Mouse (Mus musculus) splenic B cell, adult 2 months (primary cell): ENCODE measurements around the gene Rcan2.

ENCODE experiments used
- DNase-seq: peaks from one replicate; pipeline ENCODE4 v3.0.0-alpha.2; 2011; ENCODE audit warnings: low read depth, low spot score
- H3K27me3 ChIP-seq: 2 replicates; pipeline ENCODE4 v1.6.1; 2012; ENCODE audit warnings: mild to moderate bottlenecking, low read length, moderate library complexity, mixed read lengths; ENCODE audit not compliant: control insufficient read depth, poor library complexity, insufficient read depth, severe bottlenecking
- H3K36me3 ChIP-seq: 2 replicates; pipeline ENCODE4 v1.6.1; 2012; ENCODE audit warnings: mild to moderate bottlenecking, low read length, moderate library complexity, mixed read lengths; ENCODE audit not compliant: control insufficient read depth, poor library complexity, insufficient read depth, severe bottlenecking

The Rcan2 gene

DNA sequence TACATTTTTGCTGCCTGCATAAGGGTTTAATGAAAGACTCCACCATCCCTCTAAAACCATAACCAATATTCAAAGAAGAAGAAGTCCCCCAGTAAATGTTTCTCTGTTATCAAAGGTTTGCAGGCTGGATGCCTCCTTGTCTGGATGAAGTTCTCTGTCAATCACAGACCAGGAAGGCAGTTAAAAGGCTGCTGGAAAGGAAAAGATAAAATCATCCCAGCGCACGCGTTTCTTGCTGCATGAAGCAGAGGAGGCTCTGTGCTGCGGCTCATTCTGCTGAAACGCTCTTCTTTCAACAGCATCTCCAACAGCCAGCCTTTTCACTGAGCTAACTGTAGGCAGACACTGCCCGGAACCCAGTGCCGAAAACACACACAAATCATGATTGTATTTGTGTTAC is 196.4 kb downstream of the Rcan2 start:
- no peak for DNase-seq
- Histone ChIP-seq H3K27me3 (no peaks in the 10 kb centered on the region), H3K36me3 (no peaks in the 10 kb centered on the region)

DNA sequence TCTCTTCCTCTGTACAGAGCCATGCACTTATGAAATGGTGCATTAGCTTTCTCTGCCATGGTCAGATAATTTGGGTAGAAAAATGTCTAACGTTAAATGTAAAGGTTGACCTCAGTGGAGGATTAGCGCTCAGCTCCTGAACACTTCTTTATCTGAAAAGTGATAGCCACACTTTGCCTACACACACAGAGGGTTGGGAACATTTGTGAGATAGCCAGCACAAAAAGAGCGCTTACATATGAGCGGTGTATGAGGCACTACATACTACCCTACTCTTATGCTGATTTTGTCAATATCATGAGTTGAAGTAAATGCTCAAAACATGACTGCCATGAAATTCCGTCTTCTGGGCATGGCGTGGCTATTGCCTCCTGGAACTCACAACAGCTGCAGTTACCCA is 196.9 kb downstream of the Rcan2 start:
- DNase-seq = no peak
- H3K27me3 ChIP-seq = no peaks in the 10 kb centered on the region
- H3K36me3 ChIP-seq = no peaks in the 10 kb centered on the region

- no peaks in the 10 kb centered on the region for H3K36me3 ChIP-seq
- no peak for DNase-seq
Measured at GRCm38 (mm10) chr17:44004401-44004800, 203.2 kb downstream of the Rcan2 start.

GRCm38 (mm10) chr17:44007411-44007810 is 206.3 kb downstream of the Rcan2 start:
- DNase-seq = no peak
- Histone ChIP-seq H3K36me3 (no peaks in the 10 kb centered on the region), H3K27me3 (no peaks in the 10 kb centered on the region)

More at GRCm38 (mm10) chr17:44004401-44004800, 203.2 kb downstream of the Rcan2 start:
- H3K27me3 ChIP-seq = no peaks in the 10 kb centered on the region

- no peaks in the 10 kb centered on the region for H3K36me3 ChIP-seq
- no peaks in the 10 kb centered on the region for H3K27me3 ChIP-seq
- no peak for DNase-seq
Measured at GRCm38 (mm10) chr17:44011917-44012316, 210.8 kb downstream of the Rcan2 start.

GRCm38 (mm10) chr17:44013756-44014510 is 212.8 kb downstream of the Rcan2 start:
- DNase-seq = no peak
- no peaks in the 10 kb centered on the region for H3K36me3 ChIP-seq
- H3K27me3 ChIP-seq = no peaks in the 10 kb centered on the region

DNA sequence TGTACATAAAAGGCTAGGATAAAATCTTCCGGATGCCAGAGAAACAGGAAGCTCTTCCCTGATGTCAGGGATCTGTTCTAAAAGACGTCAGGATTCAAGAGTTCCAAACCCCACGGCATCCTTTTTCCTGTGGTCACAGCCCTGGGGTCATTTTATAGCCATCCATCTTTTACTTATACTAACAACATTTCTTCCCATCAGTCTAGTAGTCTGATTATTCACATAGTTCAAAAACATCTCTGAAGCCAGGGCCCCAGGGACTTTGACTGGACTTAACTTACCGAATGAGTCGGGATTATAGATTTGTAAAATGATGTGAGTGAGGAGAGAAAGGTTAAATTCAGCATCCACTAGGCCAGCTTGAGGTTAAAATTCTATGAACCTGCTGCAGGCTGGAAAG is 215.2 kb downstream of the Rcan2 start:
- Histone ChIP-seq H3K27me3 (no peaks in the 10 kb centered on the region), H3K36me3 (no peaks in the 10 kb centered on the region)
- DNase-seq = no peak

- DNase-seq = no peak
- Histone ChIP-seq H3K36me3 (no peaks in the 10 kb centered on the region), H3K27me3 (no peaks in the 10 kb centered on the region)
Measured at GRCm38 (mm10) chr17:44020707-44021220, 219.6 kb downstream of the Rcan2 start.

GRCm38 (mm10) chr17:44023842-44024241 is 222.7 kb downstream of the Rcan2 start:
- no peak for DNase-seq
- H3K27me3 ChIP-seq = no peaks in the 10 kb centered on the region
- H3K36me3 ChIP-seq = no peaks in the 10 kb centered on the region

DNA sequence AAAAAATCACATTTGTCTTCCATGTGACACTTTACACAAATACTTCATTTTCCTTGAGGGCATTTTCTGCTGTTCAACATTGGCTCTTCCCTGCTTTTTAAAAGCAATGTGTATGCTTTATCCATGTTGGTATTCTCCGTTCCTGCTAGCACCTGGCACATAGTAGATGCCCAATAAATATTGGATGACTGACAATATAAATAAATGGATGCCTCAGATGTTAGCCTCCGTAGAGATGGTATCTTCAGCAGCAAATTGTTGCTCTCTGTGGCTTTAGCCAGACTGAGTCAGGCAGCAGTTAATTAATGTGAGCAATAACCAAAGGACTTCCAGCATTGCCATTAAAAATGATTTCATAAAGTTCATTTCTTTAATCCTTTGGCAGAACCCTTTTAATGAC is 223.9 kb downstream of the Rcan2 start:
- H3K27me3 ChIP-seq = no peaks in the 10 kb centered on the region
- H3K36me3 ChIP-seq = no peaks in the 10 kb centered on the region
- no peak for DNase-seq

GRCm38 (mm10) chr17:44025935-44026334 is 224.8 kb downstream of the Rcan2 start:
- DNase-seq = no peak
- Histone ChIP-seq H3K36me3 (no peaks in the 10 kb centered on the region), H3K27me3 (no peaks in the 10 kb centered on the region)

- Histone ChIP-seq H3K27me3 (no peaks in the 10 kb centered on the region), H3K36me3 (no peaks in the 10 kb centered on the region)
- DNase-seq = no peak
Measured at GRCm38 (mm10) chr17:44026378-44026777, 225.2 kb downstream of the Rcan2 start.

DNA sequence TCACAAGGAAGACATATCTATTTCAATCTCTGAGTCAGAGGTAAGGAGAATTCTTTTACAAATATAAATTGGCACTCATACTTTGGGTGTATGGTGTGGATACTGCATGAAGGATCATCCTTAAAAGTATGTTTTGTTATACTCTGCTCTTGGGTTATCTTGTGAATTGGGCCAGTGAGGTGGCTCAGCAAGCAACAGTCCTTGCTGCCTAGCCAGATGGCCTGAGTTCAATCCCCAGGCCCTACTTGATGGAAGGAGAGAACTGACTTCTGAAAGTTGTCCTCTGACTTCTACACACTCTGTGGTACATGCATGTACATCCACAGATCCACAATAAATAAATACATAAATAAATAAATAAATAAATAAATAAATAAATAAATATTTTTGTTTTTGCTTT is 225.6 kb downstream of the Rcan2 start:
- H3K36me3 ChIP-seq = no peaks in the 10 kb centered on the region
- DNase-seq = no peak

GRCm38 (mm10) chr17:44027311-44027710 is 226.2 kb downstream of the Rcan2 start:
- Histone ChIP-seq H3K36me3 (no peaks in the 10 kb centered on the region), H3K27me3 (no peaks in the 10 kb centered on the region)
- no peak for DNase-seq

More for the DNA sequence above, 225.6 kb downstream of the Rcan2 start:
- H3K27me3 ChIP-seq = no peaks in the 10 kb centered on the region

GRCm38 (mm10) chr17:44029616-44030015 is 228.5 kb downstream of the Rcan2 start:
- DNase-seq = peak; percentile 7
- no peaks in the 10 kb centered on the region for H3K27me3 ChIP-seq
- H3K36me3 ChIP-seq = no peaks in the 10 kb centered on the region
